Mouse (Mus musculus) spleen, adult 2 months (tissue): ENCODE results near the gene Ctnnbip1.

Experiments
- CTCF ChIP-seq: fragments of 200-500 bp; IDR thresholded peaks from 2 replicates; pipeline ENCODE4 v1.5.1; 2011; ENCODE audit warnings: mild to moderate bottlenecking, inconsistent platforms; ENCODE audit not compliant: insufficient read depth, insufficient read length, insufficient replicate concordance; ENCODE audit errors: extremely low read depth
- POLR2A ChIP-seq: fragments of 200-500 bp; IDR thresholded peaks from 2 replicates; pipeline ENCODE4 v1.6.1; 2011; ENCODE audit warnings: low read depth, low read length, inconsistent platforms

DNA sequence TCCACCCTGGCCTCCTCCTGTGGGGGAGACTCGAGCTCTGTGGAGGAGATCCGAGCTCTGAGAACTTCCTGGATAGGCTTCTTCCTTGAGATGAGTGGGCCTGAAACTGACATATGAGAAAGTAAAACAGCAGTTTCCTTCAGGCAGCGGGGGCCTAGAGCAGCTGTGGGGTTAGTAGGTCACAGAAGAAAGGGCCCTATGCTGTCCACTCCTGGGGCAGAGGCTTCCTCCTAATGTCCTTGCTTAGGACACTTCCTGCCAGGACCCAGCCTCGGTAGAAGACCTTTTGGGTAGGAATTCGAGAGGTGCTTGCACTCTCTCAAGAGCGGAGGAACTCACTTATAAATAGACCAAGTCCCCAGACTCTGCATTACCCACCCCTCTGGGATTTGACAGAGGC, 11.7 kb downstream of the Ctnnbip1 start:
- TF ChIP-seq CTCF: no peak
- TF ChIP-seq POLR2A: no peak
